Mouse (Mus musculus) kidney, embryonic 15.5 days (tissue): ENCODE measurements around the gene Fxyd5. TPM values are rescaled to one million over a fixed set of nuclear protein-coding genes. Genes with fewer than 3 reads are reported as not detected.

Experiments
- ATAC-seq: fragments of 200-750 bp; cut with Nextera tagmentation; replicated peaks from 2 replicates; pipeline ENCODE4 v1.8.0; 2017; ENCODE audit warnings: moderate TSS enrichment; ENCODE audit not compliant: low FRiP score
- H3K27ac ChIP-seq: fragments of 300-500 bp; sonication (generic); 2 replicates; pipeline ENCODE4 v1.5.1; 2015; ENCODE audit warnings: mild to moderate bottlenecking, inconsistent platforms
- H3K27me3 ChIP-seq: fragments of 300-500 bp; sonication (generic); 2 replicates; pipeline ENCODE4 v1.6.1; 2015; ENCODE audit warnings: inconsistent platforms
- H3K36me3 ChIP-seq: fragments of 300-500 bp; sonication (generic); 2 replicates; pipeline ENCODE4 v1.6.1; 2015; ENCODE audit warnings: inconsistent platforms
- H3K4me1 ChIP-seq: fragments of 300-500 bp; sonication (generic); 2 replicates; pipeline ENCODE4 v1.6.1; 2015; ENCODE audit warnings: inconsistent platforms
- H3K4me2 ChIP-seq: fragments of 300-500 bp; sonication (generic); 2 replicates; pipeline ENCODE4 v1.6.1; 2015; ENCODE audit warnings: moderate library complexity, mild to moderate bottlenecking, inconsistent platforms
- H3K4me3 ChIP-seq: fragments of 300-500 bp; sonication (generic); replicated peaks from 2 replicates; pipeline ENCODE4 v1.5.1; 2015; ENCODE audit warnings: mild to moderate bottlenecking, inconsistent platforms
- H3K9ac ChIP-seq: fragments of 300-500 bp; sonication (generic); 2 replicates; pipeline ENCODE4 v1.6.1; 2015; ENCODE audit warnings: mild to moderate bottlenecking, inconsistent platforms
- H3K9me3 ChIP-seq: fragments of 300-500 bp; sonication (generic); replicated peaks from 2 replicates; pipeline ENCODE4 v1.6.1; 2016; ENCODE audit warnings: inconsistent platforms
- WGBS: fragments of 180-500 bp; shearing (Covaris S2); methylation state at CpG from one replicate; pipeline ENCODE4 v1.1.7; 2015; ENCODE audit warnings: mixed read lengths; 5-methylcytosine and 5-hydroxymethylcytosine counted together
- microRNA-seq: library from miRNA; unstranded; fragments of <30 nt; microRNA quantifications from one replicate; pipeline ENCODE4, GENCODE M21; 2016
- polyA plus RNA-seq: library from polyadenylated mRNA; unstranded; fragments of >200 nt; fragmentation: Nextera tagmentation; extraction: Ambion mirVana; gene quantifications from 2 replicates; pipeline ENCODE4 v1.2.1, GENCODE M21; 2015

The Fxyd5 gene
- polyA plus RNA-seq, 1 experiment from 2014 or later = 35.0 TPM

- no peaks in the 10 kb centered on the region for H3K36me3 ChIP-seq
- H3K4me1 ChIP-seq = peaks cover 11% of the 10 kb centered on the region
- no peaks in the 10 kb centered on the region for H3K27me3 ChIP-seq
- H3K9me3 ChIP-seq = no peaks in the 10 kb centered on the region
- no peak overlapping the region for H3K4me2 ChIP-seq
- no peak overlapping the region for H3K9ac ChIP-seq
- no peak overlapping the region for H3K27ac ChIP-seq
- H3K4me3 ChIP-seq = no peak overlapping the region
- ATAC-seq = no peak
- WGBS = 79% methylated on average over 8 of the region's 8 CpGs
These were observed 39.6 kb downstream of the Fxyd5 start for GRCm38 (mm10) chr7:31002650-31003049.

- Histone ChIP-seq H3K27ac (no peak overlapping the region; the same call in 1 of the 2 replicates), H3K27me3 (no peaks in the 10 kb centered on the region)
- WGBS = 26% methylated on average over 7 of the region's 7 CpGs
These were observed 41.7 kb downstream of the Fxyd5 start for GRCm38 (mm10) chr7:31000505-31001020.

GRCm38 (mm10) chr7:30996491-30996890 lies 45.8 kb downstream of the Fxyd5 start:
- peaks cover 11% of the 10 kb centered on the region for H3K4me1 ChIP-seq
- H3K4me3 ChIP-seq = no peak overlapping the region
- peaks cover 5% of the 10 kb centered on the region; the same call in 1 of the 2 replicates for H3K9me3 ChIP-seq
- no peak for ATAC-seq
- no peaks in the 10 kb centered on the region for H3K36me3 ChIP-seq
- H3K4me2 ChIP-seq = no peak overlapping the region
- no peaks in the 10 kb centered on the region for H3K27me3 ChIP-seq
- WGBS = 89% methylated on average over 2 of the region's 2 CpGs
- H3K9ac ChIP-seq = no peak overlapping the region
- H3K27ac ChIP-seq = no peak overlapping the region

More at GRCm38 (mm10) chr7:31000505-31001020, 41.7 kb downstream of the Fxyd5 start:
- H3K4me1 ChIP-seq = peaks cover 11% of the 10 kb centered on the region
- no peak overlapping the region for H3K4me3 ChIP-seq
- H3K9ac ChIP-seq = no peak overlapping the region
- H3K4me2 ChIP-seq = peak overlapping the region; percentile 23
- H3K36me3 ChIP-seq = no peaks in the 10 kb centered on the region
- ATAC-seq = peak; percentile 70; the same call in 1 of the 2 replicates
- peaks cover 5% of the 10 kb centered on the region; the same call in 1 of the 2 replicates for H3K9me3 ChIP-seq

- Histone ChIP-seq H3K4me2 (no peak overlapping the region), H3K36me3 (no peaks in the 10 kb centered on the region), H3K4me3 (no peak overlapping the region), H3K4me1 (no peaks in the 10 kb centered on the region), H3K27ac (no peak overlapping the region), H3K9me3 (peaks cover 5% of the 10 kb centered on the region; the same call in 1 of the 2 replicates), H3K9ac (no peak overlapping the region), H3K27me3 (no peaks in the 10 kb centered on the region)
- 84% methylated on average over 5 of the region's 5 CpGs for WGBS
- ATAC-seq = no peak
These were observed 48.3 kb downstream of the Fxyd5 start for GRCm38 (mm10) chr7:30993986-30994385.

- WGBS = 72% methylated on average over 5 of the region's 5 CpGs
- ATAC-seq = no peak
- H3K4me1 ChIP-seq = no peaks in the 10 kb centered on the region
These were observed 50.1 kb downstream of the Fxyd5 start for GRCm38 (mm10) chr7:30992148-30992547.

GRCm38 (mm10) chr7:30988519-30989162 lies 53.6 kb downstream of the Fxyd5 start:
- no peaks in the 10 kb centered on the region for H3K9me3 ChIP-seq
- no peak for ATAC-seq
- WGBS = 81% methylated on average over 4 of the region's 4 CpGs

More at GRCm38 (mm10) chr7:30992148-30992547, 50.1 kb downstream of the Fxyd5 start:
- Histone ChIP-seq H3K9ac (no peak overlapping the region), H3K27ac (no peak overlapping the region), H3K4me3 (no peak overlapping the region), H3K9me3 (peaks cover 5% of the 10 kb centered on the region; the same call in 1 of the 2 replicates), H3K27me3 (no peaks in the 10 kb centered on the region), H3K36me3 (no peaks in the 10 kb centered on the region), H3K4me2 (no peak overlapping the region)

GRCm38 (mm10) chr7:30985357-30985756 lies 56.9 kb downstream of the Fxyd5 start:
- ATAC-seq = no peak
- H3K9me3 ChIP-seq = no peaks in the 10 kb centered on the region
- no peak overlapping the region for H3K4me2 ChIP-seq
- no peaks in the 10 kb centered on the region for H3K27me3 ChIP-seq
- WGBS = 84% methylated on average over 9 of the region's 9 CpGs
- H3K4me1 ChIP-seq = no peaks in the 10 kb centered on the region
- H3K4me3 ChIP-seq = no peak overlapping the region
- H3K36me3 ChIP-seq = no peaks in the 10 kb centered on the region
- H3K9ac ChIP-seq = no peak overlapping the region
- no peak overlapping the region for H3K27ac ChIP-seq

More at GRCm38 (mm10) chr7:30988519-30989162, 53.6 kb downstream of the Fxyd5 start:
- Histone ChIP-seq H3K27ac (no peak overlapping the region), H3K4me1 (no peaks in the 10 kb centered on the region), H3K27me3 (no peaks in the 10 kb centered on the region), H3K36me3 (no peaks in the 10 kb centered on the region), H3K4me3 (no peak overlapping the region), H3K9ac (no peak overlapping the region), H3K4me2 (no peak overlapping the region)

Small RNA genes within 50 kb of the gene (microRNA-seq; reads per million reads assigned to microRNA genes)
- gene Mir7050 = not detected

Other genes with a start within 250 kb of the Fxyd5 start
- 0.19 and 0.49 TPM in 2 replicates for gene Ffar2, start 218.7 kb downstream of the Fxyd5 start, polyA plus RNA-seq
- 0.22 and 0.88 TPM in 2 replicates for gene Ffar3, start 186.3 kb downstream of the Fxyd5 start, polyA plus RNA-seq
- not detected in 2 replicates for gene Ffar1, start 180.9 kb downstream of the Fxyd5 start, polyA plus RNA-seq
- 0.12 and 0.19 TPM in 2 replicates for gene Cd22, start 162.1 kb downstream of the Fxyd5 start, polyA plus RNA-seq
- 0.39 and 0.61 TPM in 2 replicates for gene Mag, start 127.6 kb downstream of the Fxyd5 start, polyA plus RNA-seq
- not detected in 2 replicates for gene Hamp2, start 117.8 kb downstream of the Fxyd5 start, polyA plus RNA-seq
- gene Hamp, start 98.4 kb downstream of the Fxyd5 start, polyA plus RNA-seq = not detected in 2 replicates
- gene Usf2, start 85.7 kb downstream of the Fxyd5 start, polyA plus RNA-seq = 25.0 and 25.3 TPM in 2 replicates
- gene Lsr, start 69.0 kb downstream of the Fxyd5 start, polyA plus RNA-seq = 62.7 and 62.8 TPM in 2 replicates
- gene Fam187b, start 68.7 kb downstream of the Fxyd5 start, polyA plus RNA-seq = 5.8 and 6.8 TPM in 2 replicates
- gene Fxyd7, start 9.0 kb upstream of the Fxyd5 start, polyA plus RNA-seq = 8.2 and 11.2 TPM in 2 replicates
- gene Fxyd1, start 14.7 kb upstream of the Fxyd5 start, polyA plus RNA-seq = 50.8 and 57.9 TPM in 2 replicates
- gene Lgi4, start 16.9 kb upstream of the Fxyd5 start, polyA plus RNA-seq = 0.34 and 0.44 TPM in 2 replicates
- gene Fxyd3, start 34.2 kb upstream of the Fxyd5 start, polyA plus RNA-seq = 14.3 and 14.8 TPM in 2 replicates
- 40.6 and 45.0 TPM in 2 replicates for gene Hpn, start 72.8 kb upstream of the Fxyd5 start, polyA plus RNA-seq
- gene Scn1b, start 84.5 kb upstream of the Fxyd5 start, polyA plus RNA-seq = 1.4 and 2.0 TPM in 2 replicates
- gene Gramd1a, start 113.4 kb upstream of the Fxyd5 start, polyA plus RNA-seq = 60.6 and 69.5 TPM in 2 replicates
- gene Scgb2b2, start 248.0 kb upstream of the Fxyd5 start, polyA plus RNA-seq = not detected in 2 replicates
- not detected in 2 replicates for gene Scgb1b2, start 249.3 kb upstream of the Fxyd5 start, polyA plus RNA-seq